Mouse (Mus musculus): ENCODE results near the gene Stk4.

Stk4 gene

GRCm38 (mm10) chr2:164174649-164175395, 104.7 kb downstream of the Stk4 start:
- DNase-seq, result no peak

GRCm38 (mm10) chr2:164175850-164176249, 105.7 kb downstream of the Stk4 start:
- DNase-seq, result no peak

- DNase-seq, result peak; percentile 70
Observed at GRCm38 (mm10) chr2:164177831-164178230, 107.7 kb downstream of the Stk4 start.

GRCm38 (mm10) chr2:164180124-164180523, 110.0 kb downstream of the Stk4 start:
- peak; percentile 92 for DNase-seq

- peak; percentile 57 for DNase-seq
Observed at GRCm38 (mm10) chr2:164180770-164181169, 110.6 kb downstream of the Stk4 start.

- DNase-seq, result peak; percentile 74
Observed at GRCm38 (mm10) chr2:164182692-164183255, 112.7 kb downstream of the Stk4 start, which contains the start of gene Wfdc5. TSS of gene Wfdc5 (minus strand) at chr2:164182742.

- DNase-seq, result peak; percentile 54
Observed at GRCm38 (mm10) chr2:164183340-164183739, 113.2 kb downstream of the Stk4 start.

GRCm38 (mm10) chr2:164184145-164184719, 114.1 kb downstream of the Stk4 start:
- DNase-seq, result peak; percentile 86

GRCm38 (mm10) chr2:164188722-164189121, 118.6 kb downstream of the Stk4 start:
- peak; percentile 50 for DNase-seq

- peak; percentile 81 for DNase-seq
Observed at GRCm38 (mm10) chr2:164190576-164190975, 120.5 kb downstream of the Stk4 start, which contains the start of gene Wfdc12. TSS of gene Wfdc12 (minus strand) at chr2:164190608.

GRCm38 (mm10) chr2:164192279-164192678, 122.2 kb downstream of the Stk4 start:
- peak; percentile 54 for DNase-seq

GRCm38 (mm10) chr2:164194959-164195630, 125.0 kb downstream of the Stk4 start:
- peak; percentile 12 for DNase-seq

- DNase-seq, result peak; percentile 31
Observed at GRCm38 (mm10) chr2:164195971-164196699, 126.0 kb downstream of the Stk4 start.

GRCm38 (mm10) chr2:164196700-164196990, 126.5 kb downstream of the Stk4 start:
- DNase-seq, result peak; percentile 57

GRCm38 (mm10) chr2:164199626-164200327, 129.7 kb downstream of the Stk4 start, which contains the start of gene Wfdc15a:
TSS of gene Wfdc15a (minus strand) at chr2:164200130.
- peak; percentile 75 for DNase-seq
